Mouse (Mus musculus) lung, embryonic 14.5 days (tissue): ENCODE data around the gene Vps33a. TPM values are rescaled to one million over a fixed set of nuclear protein-coding genes. Genes with fewer than 3 reads are reported as not detected.

Experiments used
- ATAC-seq: fragments of 200-750 bp; cut with Nextera tagmentation; 2 replicates; pipeline ENCODE4 v1.8.0; 2017; ENCODE audit warnings: mild to moderate bottlenecking, moderate TSS enrichment, moderate library complexity; ENCODE audit not compliant: insufficient read depth
- DNase-seq: peaks from one replicate; pipeline ENCODE4 v3.0.0-alpha.2; 2015
- H3K27ac ChIP-seq: fragments of 300-500 bp; sonication (generic); 2 replicates; pipeline ENCODE4 v1.5.1; 2014; ENCODE audit warnings: low read depth, mild to moderate bottlenecking, moderate library complexity
- H3K27me3 ChIP-seq: fragments of 300-500 bp; sonication (generic); 2 replicates; pipeline ENCODE4 v1.6.1; 2014; ENCODE audit warnings: low read length, control low read depth; ENCODE audit not compliant: insufficient read depth
- H3K36me3 ChIP-seq: fragments of 300-500 bp; sonication (generic); 2 replicates; pipeline ENCODE4 v1.6.1; 2014; ENCODE audit warnings: control low read depth; ENCODE audit not compliant: insufficient read depth
- H3K4me1 ChIP-seq: fragments of 300-500 bp; sonication (generic); 2 replicates; pipeline ENCODE4 v1.6.1; 2014; ENCODE audit warnings: antibody characterized with exemption, control low read depth; ENCODE audit not compliant: insufficient read depth
- H3K4me2 ChIP-seq: fragments of 300-500 bp; sonication (generic); 2 replicates; pipeline ENCODE4 v1.6.1; 2014; ENCODE audit warnings: mild to moderate bottlenecking
- H3K4me3 ChIP-seq: fragments of 300-500 bp; sonication (generic); 2 replicates; pipeline ENCODE4 v1.5.1; 2014; ENCODE audit warnings: low read depth, low read length
- H3K9ac ChIP-seq: fragments of 300-500 bp; sonication (generic); 2 replicates; pipeline ENCODE4 v1.6.1; 2014
- H3K9me3 ChIP-seq: fragments of 300-500 bp; sonication (generic); 2 replicates; pipeline ENCODE4 v1.6.1; 2016; ENCODE audit warnings: low read depth, low read length, control low read depth
- CTCF ChIP-seq: IDR thresholded peaks from 2 replicates; pipeline ENCODE4 v1.5.1; 2016; ENCODE audit warnings: antibody characterized with exemption, low read depth
- WGBS: fragments of 180-500 bp; shearing (Covaris S2); extraction: QIAGEN DNeasy Blood & Tissue Kit; methylation state at CpG from one replicate; pipeline ENCODE4 v1.1.7; 2014; 5-methylcytosine and 5-hydroxymethylcytosine counted together
- polyA plus RNA-seq: library from polyadenylated mRNA; unstranded; fragments of >200 nt; fragmentation: Nextera tagmentation; extraction: Ambion mirVana; gene quantifications from 2 replicates; pipeline ENCODE4 v1.2.1, GENCODE M21; 2014

Gene Vps33a
- polyA plus RNA-seq, 1 experiment from 2014 or later, result 27.8 TPM

GRCm38 (mm10) chr5:123561128-123561527 is 11.7 kb downstream of the Vps33a start:
- Histone ChIP-seq H3K4me2 (no peak overlapping the region), H3K27me3 (no peaks in the 10 kb centered on the region), H3K27ac (no peak overlapping the region), H3K9ac (no peak overlapping the region), H3K4me1 (no peaks in the 10 kb centered on the region), H3K9me3 (no peaks in the 10 kb centered on the region), H3K4me3 (no peak overlapping the region), H3K36me3 (peaks cover 80% of the 10 kb centered on the region)
- DNase-seq (no peak), ATAC-seq (no peak)
- no peak for TF ChIP-seq CTCF
- 90% methylated on average over 11 of the region's 11 CpGs for WGBS

- peaks cover 73% of the 10 kb centered on the region for H3K36me3 ChIP-seq
Measured at GRCm38 (mm10) chr5:123559588-123559987, 13.2 kb downstream of the Vps33a start.

DNA sequence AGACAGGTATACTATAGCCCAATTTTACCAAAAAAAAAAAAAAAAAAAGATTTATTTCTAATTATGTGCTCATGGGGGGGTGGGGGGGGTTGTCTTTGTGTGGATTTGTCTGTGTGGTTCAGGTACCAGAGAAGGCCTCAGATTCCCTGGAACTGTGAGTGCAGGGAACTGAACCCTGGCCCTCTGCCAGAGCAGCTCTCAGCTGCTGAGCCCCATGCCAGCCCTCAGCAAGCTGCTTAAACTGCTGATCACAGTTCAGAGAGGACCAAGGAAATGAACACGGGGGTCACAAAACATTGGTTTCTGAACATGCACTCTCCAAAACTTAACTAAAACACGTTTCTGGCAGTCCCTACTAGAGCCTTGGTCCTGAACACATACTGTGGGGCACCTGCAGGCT is 16.4 kb downstream of the Vps33a start:
- Histone ChIP-seq H3K4me3 (no peak overlapping the region), H3K36me3 (peaks cover 49% of the 10 kb centered on the region), H3K4me2 (no peak overlapping the region), H3K27ac (no peak overlapping the region), H3K9ac (no peak overlapping the region), H3K9me3 (no peaks in the 10 kb centered on the region), H3K27me3 (no peaks in the 10 kb centered on the region), H3K4me1 (no peaks in the 10 kb centered on the region)
- peak; percentile 6 for DNase-seq
- no peak for ATAC-seq
- TF ChIP-seq CTCF, result no peak
- WGBS, result 72% methylated on average over 2 of the region's 2 CpGs

More at GRCm38 (mm10) chr5:123559588-123559987, 13.2 kb downstream of the Vps33a start:
- TF ChIP-seq CTCF, result no peak
- Histone ChIP-seq H3K27me3 (no peaks in the 10 kb centered on the region), H3K9ac (no peak overlapping the region), H3K4me1 (no peaks in the 10 kb centered on the region), H3K4me3 (no peak overlapping the region), H3K27ac (no peak overlapping the region), H3K9me3 (no peaks in the 10 kb centered on the region), H3K4me2 (no peak overlapping the region)
- ATAC-seq, result no peak
- 85% methylated on average over 8 of the region's 8 CpGs for WGBS
- no peak for DNase-seq

- Histone ChIP-seq H3K27ac (no peak overlapping the region), H3K36me3 (peaks cover 46% of the 10 kb centered on the region), H3K9ac (no peak overlapping the region), H3K4me1 (no peaks in the 10 kb centered on the region), H3K4me3 (no peak overlapping the region), H3K4me2 (no peak overlapping the region), H3K27me3 (no peaks in the 10 kb centered on the region), H3K9me3 (no peaks in the 10 kb centered on the region)
- TF ChIP-seq CTCF, result no peak
- 88% methylated on average over 7 of the region's 7 CpGs for WGBS
- ATAC-seq, result no peak
- DNase-seq, result no peak
Measured at GRCm38 (mm10) chr5:123555693-123556092, 17.1 kb downstream of the Vps33a start.

DNA sequence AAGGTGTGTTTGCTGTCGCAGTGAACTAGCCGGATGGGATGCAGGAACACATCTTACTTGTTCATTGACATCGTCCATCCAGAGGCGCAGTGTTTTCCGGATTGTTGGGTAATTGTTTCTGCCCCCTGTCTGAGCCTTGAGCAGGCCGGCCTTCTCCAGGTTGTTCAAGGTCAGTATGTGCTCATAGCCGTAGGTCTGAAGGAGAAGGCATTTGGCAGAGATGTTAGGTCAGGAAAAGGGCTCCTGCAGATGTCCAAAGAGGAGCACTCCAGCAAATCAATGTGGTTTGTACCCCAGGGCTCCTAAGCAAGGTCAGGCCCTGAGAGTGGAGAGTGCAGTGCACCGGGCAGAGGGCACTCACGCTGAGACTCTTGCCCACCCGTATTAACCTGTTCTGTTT is 39.0 kb downstream of the Vps33a start:
- no peak overlapping the region for H3K4me2 ChIP-seq
- H3K36me3 ChIP-seq, result peaks cover 70% of the 10 kb centered on the region
- no peak for DNase-seq
- H3K4me1 ChIP-seq, result no peaks in the 10 kb centered on the region
- H3K9ac ChIP-seq, result no peak overlapping the region
- WGBS, result 92% methylated on average over 10 of the region's 10 CpGs
- no peaks in the 10 kb centered on the region for H3K9me3 ChIP-seq
- no peak overlapping the region for H3K27ac ChIP-seq
- no peak for ATAC-seq
- no peak overlapping the region for H3K4me3 ChIP-seq
- H3K27me3 ChIP-seq, result no peaks in the 10 kb centered on the region
- TF ChIP-seq CTCF, result no peak

GRCm38 (mm10) chr5:123530056-123530455 is 42.8 kb downstream of the Vps33a start:
- 85% methylated on average over 8 of the region's 8 CpGs for WGBS
- H3K4me3 ChIP-seq, result no peak overlapping the region
- no peaks in the 10 kb centered on the region for H3K9me3 ChIP-seq
- no peaks in the 10 kb centered on the region for H3K27me3 ChIP-seq
- H3K4me1 ChIP-seq, result no peaks in the 10 kb centered on the region
- ATAC-seq (no peak), DNase-seq (no peak)
- H3K27ac ChIP-seq, result no peak overlapping the region
- H3K9ac ChIP-seq, result no peak overlapping the region
- H3K36me3 ChIP-seq, result peaks cover 64% of the 10 kb centered on the region
- no peak for TF ChIP-seq CTCF
- H3K4me2 ChIP-seq, result no peak overlapping the region

DNA sequence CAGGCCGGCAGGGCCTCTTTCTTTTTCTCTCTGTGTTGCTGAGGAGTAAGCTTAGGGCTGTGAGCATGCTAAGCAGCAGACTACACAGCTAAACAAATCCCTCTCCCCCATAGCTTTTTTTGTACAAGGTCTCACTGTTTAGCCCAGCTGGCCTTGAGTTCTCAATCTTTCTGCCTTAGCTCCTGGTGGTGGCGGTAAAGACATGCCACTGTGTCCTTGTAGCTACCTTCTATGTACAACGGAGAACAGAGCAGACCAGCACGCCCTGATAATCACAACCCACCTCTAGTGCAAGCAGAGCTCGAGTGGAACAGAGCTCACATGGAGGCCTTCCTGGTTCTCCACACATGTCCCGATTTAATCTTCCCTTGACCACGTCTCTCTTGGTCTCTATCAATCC is 44.2 kb downstream of the Vps33a start:
- H3K4me2 ChIP-seq, result no peak overlapping the region
- H3K36me3 ChIP-seq, result peaks cover 54% of the 10 kb centered on the region
- ATAC-seq, result no peak
- DNase-seq, result no peak
- H3K9ac ChIP-seq, result no peak overlapping the region
- TF ChIP-seq CTCF, result no peak
- H3K4me3 ChIP-seq, result no peak overlapping the region
- H3K9me3 ChIP-seq, result no peaks in the 10 kb centered on the region
- H3K4me1 ChIP-seq, result 0 out of 2 replicates have a peak, but pooled peaks cover 4% of the 10 kb centered on the region
- 65% methylated on average over 7 of the region's 7 CpGs for WGBS
- H3K27ac ChIP-seq, result no peak overlapping the region
- H3K27me3 ChIP-seq, result no peaks in the 10 kb centered on the region
